Mouse (Mus musculus) thymus, adult 18-20 months (tissue): Measurements from ENCODE around the gene Gsn.

ENCODE experiments used
- DNase-seq, 2 experiments: peaks; one replicate each; pipeline ENCODE4 v3.0.0; 2022; ENCODE audit warnings: mixed read lengths in 2 of 2

The Gsn gene

DNA sequence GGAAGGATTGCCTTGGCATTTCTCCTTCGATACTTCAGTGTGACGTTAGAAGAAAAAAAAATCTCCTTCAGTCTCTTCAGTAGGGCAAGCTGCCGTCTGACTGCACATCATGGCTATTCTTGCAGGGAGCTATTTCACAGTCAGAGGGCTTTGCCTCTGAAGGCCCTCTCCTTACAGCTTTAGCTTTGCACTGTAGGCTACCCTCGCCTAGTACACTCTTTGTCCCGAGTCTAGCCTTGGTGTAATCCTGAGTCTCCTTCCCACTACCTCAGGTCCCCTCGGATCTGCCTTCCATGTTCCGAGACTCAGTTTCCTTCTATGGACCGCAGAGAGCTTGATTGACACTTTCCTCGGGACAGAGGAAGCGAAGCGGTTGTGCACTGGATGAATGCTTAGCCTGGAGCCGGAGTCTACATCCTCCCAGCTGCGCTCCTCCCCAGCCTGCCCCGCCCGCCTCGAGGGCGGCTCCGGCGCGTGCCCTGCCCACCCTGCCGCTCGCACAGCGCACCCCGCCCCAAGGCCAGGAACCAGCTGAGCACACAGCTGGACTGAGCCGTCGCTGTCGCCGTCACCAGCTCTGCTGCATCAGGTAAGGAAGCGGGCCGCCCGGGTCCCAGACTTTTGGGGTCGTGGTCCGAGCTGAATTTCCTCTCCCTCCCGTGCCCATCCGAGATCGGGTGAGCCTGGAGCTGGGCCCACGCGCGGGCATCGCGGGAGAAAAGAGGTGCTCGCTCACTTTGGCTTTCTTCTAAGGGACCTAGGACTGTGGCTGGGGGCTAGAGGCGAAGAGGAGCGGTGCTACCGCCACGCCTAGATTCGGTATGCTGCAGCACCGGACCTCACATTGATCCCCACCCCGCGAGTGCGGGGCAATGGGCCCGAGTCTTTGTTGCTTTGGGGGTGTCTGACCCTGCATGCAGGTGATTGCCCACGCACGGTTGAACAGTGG lies at the start of gene Gsn:
Gene Gsn (plus strand): TSS at position 496 of the 949 bp plus-strand sequence.
- DNase-seq, result peak; percentile 85 to 86

GRCm38 (mm10) chr2:35206761-35207160 lies 49.4 kb upstream of the Gsn start:
- no peak for DNase-seq

GRCm38 (mm10) chr2:35208054-35208453 lies 48.1 kb upstream of the Gsn start:
- no peak for DNase-seq

- DNase-seq, result no peak
Measured at GRCm38 (mm10) chr2:35208931-35209665, 47.1 kb upstream of the Gsn start.

DNA sequence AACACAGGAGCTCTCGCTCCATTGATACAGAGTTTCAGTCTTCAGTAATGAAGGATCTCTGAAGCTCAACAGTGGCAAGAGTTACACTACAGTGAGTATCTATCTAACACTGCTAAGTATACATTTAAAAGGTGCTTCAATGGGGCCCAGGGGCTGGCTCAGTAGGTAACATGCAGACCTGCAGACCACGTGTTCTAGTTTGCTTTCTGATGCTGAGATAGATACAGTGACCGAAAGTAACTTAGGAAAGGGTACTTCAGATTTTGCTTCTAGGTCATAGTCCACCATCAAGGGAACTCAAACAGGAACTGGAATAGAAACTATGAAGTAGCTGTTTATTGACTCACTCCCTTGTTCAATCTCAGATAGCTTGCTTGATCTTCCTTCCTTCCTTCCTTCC lies 44.5 kb upstream of the Gsn start:
- DNase-seq, result no peak

GRCm38 (mm10) chr2:35213345-35213910 lies 42.8 kb upstream of the Gsn start:
- no peak for DNase-seq

DNA sequence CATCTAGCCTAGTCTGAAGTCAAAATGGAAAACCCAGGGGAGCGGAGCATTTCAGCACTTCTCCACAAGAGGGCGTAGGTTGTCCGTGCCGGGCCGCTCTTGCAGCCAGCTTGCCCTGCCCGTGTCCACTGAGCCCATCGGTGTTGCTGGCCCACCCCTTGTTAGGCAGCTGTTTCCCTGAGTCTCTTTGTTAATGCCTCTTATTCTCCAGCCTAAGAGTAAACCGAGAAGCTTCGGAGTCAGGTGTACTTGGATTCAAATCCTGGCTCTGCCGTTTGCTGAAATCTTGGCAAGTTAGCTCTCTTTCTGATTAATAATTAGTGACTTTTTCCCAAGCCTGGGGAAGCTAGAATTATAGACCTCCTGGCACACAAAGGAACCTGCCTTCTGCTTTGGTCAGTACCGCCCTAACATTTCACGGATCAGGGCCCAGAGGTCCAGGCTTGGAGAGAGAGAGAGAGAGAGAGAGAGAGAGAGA lies 41.3 kb upstream of the Gsn start:
- peak; percentile 44 to 46 for DNase-seq

DNA sequence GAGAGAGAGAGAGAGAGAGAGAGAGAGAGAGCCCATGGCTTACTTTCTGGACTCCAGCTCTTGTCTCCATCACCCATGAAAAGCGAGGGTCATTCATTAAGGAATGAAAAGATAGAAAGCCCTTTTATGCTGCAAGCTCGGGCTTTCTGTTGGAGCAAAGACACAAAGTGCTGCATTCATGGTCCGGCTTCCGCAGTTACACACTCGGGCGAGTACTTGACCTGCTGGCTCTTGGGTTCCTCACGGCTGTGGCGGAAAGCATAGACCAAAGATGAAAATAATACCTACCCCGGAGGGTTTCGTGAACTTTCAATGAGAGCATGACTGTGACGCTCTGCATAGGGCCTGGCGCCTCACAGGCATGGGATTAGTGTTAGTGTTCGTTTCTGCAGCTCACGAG lies 40.8 kb upstream of the Gsn start:
- no peak for DNase-seq

- DNase-seq, result no peak
Measured at GRCm38 (mm10) chr2:35216701-35217100, 39.5 kb upstream of the Gsn start.

DNA sequence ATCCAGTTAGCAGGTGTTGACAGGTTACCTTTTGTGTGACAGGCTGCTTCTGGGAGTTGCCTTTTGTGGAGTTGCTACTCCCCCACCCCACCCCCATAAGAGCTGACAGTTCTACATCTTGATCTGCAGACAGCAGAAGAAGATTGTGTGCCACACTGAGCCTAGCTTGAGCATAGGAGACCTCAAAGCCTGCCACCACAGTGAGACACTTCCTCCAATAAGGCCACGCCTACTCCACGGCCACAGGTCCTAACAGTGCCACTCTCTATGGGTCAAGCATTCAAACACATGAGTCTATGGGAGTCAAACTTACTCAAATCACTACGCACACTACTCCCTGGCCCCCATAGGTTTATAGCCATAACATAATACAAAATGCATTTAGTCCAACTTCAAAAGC lies 37.4 kb upstream of the Gsn start:
- no peak for DNase-seq

GRCm38 (mm10) chr2:35222822-35223391 lies 33.3 kb upstream of the Gsn start:
- DNase-seq, result no peak

- no peak for DNase-seq
Measured at GRCm38 (mm10) chr2:35224285-35224684, 31.9 kb upstream of the Gsn start.

DNA sequence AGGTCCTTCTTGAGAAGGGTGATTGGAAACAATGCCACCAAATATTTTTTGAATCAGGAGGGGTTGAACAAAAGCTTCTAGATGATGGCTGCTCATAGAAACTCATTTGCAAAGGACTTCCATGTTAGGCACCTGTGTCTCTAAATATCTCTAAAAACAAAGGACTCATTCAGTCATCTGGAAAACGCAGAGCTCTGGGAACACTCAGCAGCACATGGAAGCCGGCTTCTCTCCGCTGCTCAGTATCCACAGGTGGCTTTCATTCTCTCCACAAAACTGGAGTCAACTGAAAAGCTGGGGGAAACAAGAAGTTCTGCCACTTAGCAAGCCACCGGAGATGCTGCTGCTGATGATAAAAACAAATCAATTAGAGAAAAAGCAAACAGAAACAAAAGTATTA lies 28.0 kb upstream of the Gsn start:
- DNase-seq, result no peak

- no peak for DNase-seq
Measured at GRCm38 (mm10) chr2:35230215-35230614, 26.0 kb upstream of the Gsn start.

DNA sequence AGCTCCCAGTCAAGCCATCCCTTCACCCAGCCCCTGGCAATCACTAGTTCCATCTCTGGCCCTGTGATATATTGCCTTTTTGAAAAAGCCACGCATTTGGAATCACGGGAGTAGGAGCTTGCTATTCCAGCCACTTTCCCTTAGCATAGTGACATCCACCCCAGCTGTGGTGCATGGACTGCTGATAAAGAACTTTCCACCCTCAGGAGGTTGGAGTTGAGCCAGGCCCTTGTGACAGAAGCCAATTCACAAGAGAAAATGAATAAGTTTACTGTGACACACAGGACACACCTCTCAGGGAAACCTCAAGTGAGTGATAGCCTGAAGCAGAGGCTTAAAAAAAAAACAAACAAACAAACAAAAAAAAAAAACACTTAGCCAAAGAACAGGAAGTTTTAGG lies 24.3 kb upstream of the Gsn start:
- DNase-seq, result no peak

DNA sequence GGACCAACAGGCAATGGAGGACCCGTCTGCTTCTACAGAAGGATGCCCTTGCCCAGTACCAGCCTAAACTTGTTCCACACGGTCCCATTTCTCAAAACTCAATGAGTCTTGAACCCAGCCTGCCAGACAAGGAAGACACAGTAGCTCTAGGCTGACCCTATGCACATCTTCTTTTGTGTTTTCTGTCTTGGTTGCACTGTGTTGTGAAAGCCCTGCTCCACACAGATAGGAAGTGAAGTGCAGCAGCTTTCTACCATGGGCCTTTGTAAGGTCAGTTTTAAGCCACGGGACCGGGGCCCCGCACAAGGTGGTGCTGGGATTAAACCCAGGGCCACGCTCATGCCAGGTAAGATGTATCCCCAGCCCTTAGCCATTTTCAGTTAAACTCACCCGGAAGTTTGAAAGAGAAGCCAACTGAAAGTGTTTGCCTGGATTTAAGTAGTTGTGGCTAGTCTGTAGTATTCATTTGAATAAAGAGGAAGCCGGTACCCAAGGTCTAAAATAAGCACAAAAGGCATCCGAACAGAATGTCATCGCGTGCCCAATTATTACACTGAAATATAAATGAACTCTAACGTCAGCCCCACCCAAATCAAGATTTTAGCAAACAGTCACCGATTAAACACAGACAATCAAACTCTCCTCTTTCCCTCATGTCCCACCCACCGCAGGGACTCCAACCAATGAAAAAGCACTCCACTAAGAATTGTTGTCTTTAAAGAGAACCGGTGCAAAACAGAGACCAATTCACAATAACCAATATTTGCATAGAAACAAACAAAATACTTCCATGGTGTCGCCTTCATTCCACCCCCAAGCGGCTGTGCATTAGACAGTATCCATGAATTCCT lies 23.4 kb upstream of the Gsn start:
- no peak for DNase-seq

- DNase-seq, result no peak
Measured at GRCm38 (mm10) chr2:35233898-35234297, 22.3 kb upstream of the Gsn start.

DNA sequence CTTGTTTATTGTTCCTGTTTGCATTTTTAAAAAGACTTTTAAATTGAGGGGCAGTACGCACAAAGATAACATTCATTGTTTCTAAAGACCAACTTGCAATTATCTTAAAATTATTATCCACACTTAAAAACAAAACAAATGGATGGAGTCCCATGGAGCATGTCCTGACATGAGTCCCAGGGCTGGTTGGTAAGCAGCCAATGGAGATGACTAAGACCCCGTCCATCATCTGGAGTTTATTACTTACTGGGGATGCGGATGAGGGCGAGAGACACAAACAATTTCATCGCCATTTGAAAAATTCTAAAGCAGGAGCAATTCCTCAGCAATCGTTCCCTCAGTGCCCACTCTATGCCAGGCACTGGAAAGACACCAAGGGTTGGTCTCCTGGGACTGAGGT lies 21.2 kb upstream of the Gsn start:
- no peak for DNase-seq

DNA sequence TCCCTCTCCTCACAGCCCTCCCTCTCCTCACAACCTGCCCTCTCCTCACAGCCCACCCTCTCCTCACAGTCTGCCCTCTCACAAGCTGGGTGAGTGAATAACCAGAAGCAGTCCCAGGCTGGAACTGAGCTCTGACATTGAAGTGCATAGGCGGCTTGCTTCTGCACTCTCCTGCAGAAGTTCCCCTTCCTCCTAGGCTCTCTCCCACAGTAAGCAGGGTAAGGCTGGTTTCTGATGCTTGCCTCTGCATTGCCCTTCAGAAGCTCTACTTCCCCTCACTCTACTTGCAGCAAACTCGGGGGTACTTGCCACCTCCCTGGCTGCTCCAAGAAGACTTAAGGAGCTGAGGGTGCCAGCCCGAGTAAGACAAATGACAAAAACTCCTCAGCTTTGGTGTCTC lies 11.9 kb upstream of the Gsn start:
- DNase-seq, result no peak

GRCm38 (mm10) chr2:35247763-35248162 lies 8.4 kb upstream of the Gsn start:
- DNase-seq, result no peak

- DNase-seq, result no peak
Measured at GRCm38 (mm10) chr2:35252733-35253132, 3.4 kb upstream of the Gsn start.

DNA sequence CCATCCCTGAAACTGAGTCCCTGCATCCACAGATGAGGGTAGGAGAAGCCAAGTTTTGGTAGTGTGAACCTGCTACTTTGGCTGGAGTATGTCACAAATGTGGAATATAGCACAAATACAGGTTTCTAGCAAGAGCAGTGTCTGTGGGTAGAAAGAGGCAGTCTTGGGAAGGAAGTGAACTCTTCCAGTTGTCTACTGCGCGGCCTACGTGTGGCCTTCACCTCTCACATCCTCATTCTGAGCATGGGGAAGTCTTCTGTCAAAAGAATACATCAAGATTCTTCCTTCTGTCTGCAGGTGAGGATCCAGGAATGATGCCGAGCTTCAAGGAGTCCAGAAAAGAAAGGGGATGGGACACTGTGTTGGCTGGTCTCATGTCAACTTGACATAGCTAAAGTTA lies 2.4 kb upstream of the Gsn start:
- DNase-seq, result no peak
